Mouse (Mus musculus) MEL-GATA-1-ER (cell line): ENCODE measurements around the gene Gm13420.

Experiments
- DNase-seq: peaks from one replicate; pipeline ENCODE4 v3.0.0-alpha.2; 2012; ENCODE audit warnings: low read depth; ENCODE audit errors: extremely low read depth

Gene Gm13420

GRCm38 (mm10) chr2:29702189-29702588, 49.3 kb downstream of the Gm13420 start:
- DNase-seq: no peak

GRCm38 (mm10) chr2:29701393-29701792, 50.1 kb downstream of the Gm13420 start:
- no peak for DNase-seq

GRCm38 (mm10) chr2:29700898-29701297, 50.6 kb downstream of the Gm13420 start:
- DNase-seq: no peak

GRCm38 (mm10) chr2:29698421-29699290, 52.8 kb downstream of the Gm13420 start:
- DNase-seq: no peak

- no peak for DNase-seq
Measured at GRCm38 (mm10) chr2:29696207-29696800, 55.2 kb downstream of the Gm13420 start.
